Mouse (Mus musculus) MEL (cell line): Measurements from ENCODE around the gene Rnf26. TPM values are rescaled to one million over a fixed set of nuclear protein-coding genes. Genes with fewer than 3 reads are reported as not detected.

Source experiments
- DNase-seq: peaks from one replicate; pipeline ENCODE4 v3.0.0; 2011; ENCODE audit warnings: low read depth, low spot score
- H3K27ac ChIP-seq: 2 replicates; pipeline ENCODE4 v1.5.1; 2012; ENCODE audit warnings: low read depth, mild to moderate bottlenecking, control low read depth, low read length, moderate library complexity; ENCODE audit not compliant: control insufficient read depth
- H3K27me3 ChIP-seq, 2 experiments: fragments of 150-350 bp in 1 of 2; sonication (generic) in 1 of 2; 2 replicates each; pipeline ENCODE4 v1.6.1; 2012; ENCODE audit warnings: low read length in 2 of 2, mild to moderate bottlenecking in 2 of 2, improper control_type of control experiment in 1 of 2, moderate library complexity in 1 of 2; ENCODE audit not compliant: insufficient read depth in 2 of 2, control insufficient read depth in 1 of 2
- H3K36me3 ChIP-seq, 2 experiments: 2 replicates each; pipeline ENCODE4 v1.6.1; 2012 to 2014; ENCODE audit warnings: low read length in 2 of 2, improper control_type of control experiment in 1 of 2, inconsistent platforms in 1 of 2, mild to moderate bottlenecking in 1 of 2; ENCODE audit not compliant: insufficient read depth in 2 of 2, control insufficient read depth in 1 of 2
- H3K4me1 ChIP-seq, 2 experiments: fragments of 150-350 bp in 1 of 2; sonication (generic) in 1 of 2; 2 replicates each; pipeline ENCODE4 v1.6.1; 2012; ENCODE audit warnings: low read length in 2 of 2, improper control_type of control experiment in 1 of 2, mild to moderate bottlenecking in 1 of 2; ENCODE audit not compliant: insufficient read depth in 2 of 2, control insufficient read depth in 1 of 2
- H3K4me3 ChIP-seq, 2 experiments: fragments of 150-350 bp in 1 of 2; sonication (generic) in 1 of 2; 2 replicates each; pipeline ENCODE4 v1.5.1; 2012; ENCODE audit warnings: low read depth in 2 of 2, low read length in 2 of 2, mild to moderate bottlenecking in 2 of 2, moderate library complexity in 2 of 2, control low read depth in 1 of 2, improper control_type of control experiment in 1 of 2; ENCODE audit not compliant: control insufficient read depth in 1 of 2, insufficient read depth in 1 of 2
- H3K79me2 ChIP-seq: 2 replicates; pipeline ENCODE4 v1.6.1; 2012; ENCODE audit warnings: mild to moderate bottlenecking, low read length, moderate library complexity; ENCODE audit not compliant: control insufficient read depth, poor library complexity, insufficient read depth
- H3K9ac ChIP-seq: 2 replicates; pipeline ENCODE4 v1.6.1; 2012; ENCODE audit warnings: low read depth, mild to moderate bottlenecking, control low read depth, low read length, moderate library complexity; ENCODE audit not compliant: control insufficient read depth, poor library complexity, severe bottlenecking
- H3K9me3 ChIP-seq: fragments of 150-350 bp; sonication (generic); replicated peaks from 2 replicates; pipeline ENCODE4 v1.6.1; 2012; ENCODE audit warnings: mild to moderate bottlenecking, low read length, improper control_type of control experiment, moderate library complexity; ENCODE audit not compliant: insufficient read depth
- GABPA ChIP-seq: IDR thresholded peaks from 2 replicates; pipeline ENCODE4 v1.6.1; 2012; ENCODE audit warnings: low read depth, mild to moderate bottlenecking, inconsistent platforms, low read length, improper control_type of control experiment, moderate library complexity
- GATA1 ChIP-seq: IDR thresholded peaks from 2 replicates; pipeline ENCODE4 v1.6.1; 2011; ENCODE audit warnings: low read depth, low read length, improper control_type of control experiment
- HCFC1 ChIP-seq: IDR thresholded peaks from 2 replicates; pipeline ENCODE4 v1.6.1; 2012; ENCODE audit warnings: low read depth, mild to moderate bottlenecking, inconsistent platforms, low read length, improper control_type of control experiment, moderate library complexity
- KAT2A ChIP-seq: conservative IDR thresholded peaks from 2 replicates; pipeline ENCODE4 v1.6.1; 2012; ENCODE audit warnings: low read depth, low read length, improper control_type of control experiment, inconsistent platforms
- MAZ ChIP-seq: IDR thresholded peaks from 2 replicates; pipeline ENCODE4 v1.6.1; 2012; ENCODE audit warnings: low read depth, mild to moderate bottlenecking, inconsistent platforms, low read length, improper control_type of control experiment
- MEF2A ChIP-seq: IDR thresholded peaks from 2 replicates; pipeline ENCODE4 v1.6.1; 2014; ENCODE audit warnings: low read depth, mild to moderate bottlenecking, inconsistent platforms, low read length, improper control_type of control experiment; ENCODE audit not compliant: poor library complexity, insufficient replicate concordance, severe bottlenecking; ENCODE audit errors: extremely low read depth
- MYB ChIP-seq: IDR thresholded peaks from 2 replicates; pipeline ENCODE4 v1.6.1; 2011; ENCODE audit warnings: mild to moderate bottlenecking, low read depth, low read length, improper control_type of control experiment
- MYC ChIP-seq: IDR thresholded peaks from 2 replicates; pipeline ENCODE4 v1.6.1; 2011; ENCODE audit warnings: low read depth, mild to moderate bottlenecking, low read length, improper control_type of control experiment, moderate library complexity
- NELFE ChIP-seq: IDR thresholded peaks from 2 replicates; pipeline ENCODE4 v1.6.1; 2011; ENCODE audit warnings: low read depth, low read length, improper control_type of control experiment
- POLR2A ChIP-seq, 2 experiments: IDR thresholded peaks; 2 replicates each; pipeline ENCODE4 v1.6.1; 2011 to 2012; ENCODE audit warnings: low read length in 2 of 2, mild to moderate bottlenecking in 2 of 2, control low read depth in 1 of 2, improper control_type of control experiment in 1 of 2, low read depth in 1 of 2, moderate library complexity in 1 of 2; ENCODE audit not compliant: control insufficient read depth in 1 of 2, insufficient read depth in 1 of 2, poor library complexity in 1 of 2
- POLR2AphosphoS5 ChIP-seq: IDR thresholded peaks from 2 replicates; pipeline ENCODE4 v1.6.1; 2012; ENCODE audit warnings: low read depth, borderline replicate concordance, mild to moderate bottlenecking, inconsistent platforms, low read length, moderate library complexity, mixed read lengths
- RAD21 ChIP-seq: IDR thresholded peaks from 2 replicates; pipeline ENCODE4 v1.6.1; 2011; ENCODE audit warnings: mild to moderate bottlenecking, low read depth, low read length, improper control_type of control experiment
- SIN3A ChIP-seq: IDR thresholded peaks from 2 replicates; pipeline ENCODE4 v1.6.1; 2012; ENCODE audit warnings: low read length, improper control_type of control experiment, inconsistent platforms
- SMC3 ChIP-seq: IDR thresholded peaks from 2 replicates; pipeline ENCODE4 v1.6.1; 2011; ENCODE audit warnings: low read depth, low read length, improper control_type of control experiment
- TAL1 ChIP-seq: IDR thresholded peaks from 2 replicates; pipeline ENCODE4 v1.6.1; 2012; ENCODE audit warnings: mild to moderate bottlenecking, inconsistent platforms, low read length, moderate library complexity, mixed read lengths
- USF1 ChIP-seq: IDR thresholded peaks from 2 replicates; pipeline ENCODE4 v1.6.1; 2014; ENCODE audit warnings: low read depth, mild to moderate bottlenecking, inconsistent platforms, low read length, improper control_type of control experiment, moderate library complexity
- polyA plus RNA-seq, 2 experiments: library from polyadenylated mRNA; stranded (reverse) in 1 of 2; unstranded in 1 of 2; fragments of >175 nt in 1 of 2; fragments of >200 nt in 1 of 2; gene quantifications; 2 replicates each; pipeline versions ENCODE4 v1.2.1 to v1.2.4; 2012; ENCODE audit warnings: low replicate concordance in 2 of 2, low read depth in 1 of 2; ENCODE audit not compliant: insufficient read length in 2 of 2, insufficient read depth in 1 of 2, missing spikeins in 1 of 2
- total RNA-seq: library from RNA; depleted of rRNA; stranded (reverse); fragments of 300-350 nt; gene quantifications from 2 replicates; pipeline ENCODE4 v1.2.3, GENCODE M21; 2012

Gene Rnf26
- total and polyA plus RNA-seq, 3 experiments, result 14.0 to 55.1 TPM; not detected in 1

DNA sequence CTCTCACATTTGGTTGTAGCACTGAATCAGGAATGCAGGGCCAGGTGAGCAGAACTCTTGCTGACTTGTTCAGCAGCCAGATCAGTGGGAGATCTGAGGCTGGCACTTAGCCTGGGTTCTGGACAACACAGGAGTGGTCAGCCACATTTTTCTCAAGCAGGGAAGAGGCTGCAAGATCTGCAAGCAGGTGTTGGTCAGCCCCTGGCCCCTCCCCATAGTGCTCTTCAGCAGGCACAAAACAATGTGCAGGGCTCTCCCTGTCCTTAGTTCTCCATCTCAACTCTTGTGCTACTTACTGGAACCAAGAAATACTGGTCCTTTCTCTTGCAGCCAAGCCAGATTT, 31.4 kb upstream of the Rnf26 start:
- no peaks in the 10 kb centered on the region; a peak in 2 of 4 replicates for H3K36me3 ChIP-seq
- no peak for TF ChIP-seq NELFE
- no peak for DNase-seq
- no peaks in the 10 kb centered on the region for H3K79me2 ChIP-seq
- no peak overlapping the region for H3K27ac ChIP-seq
- no peak overlapping the region for H3K4me3 ChIP-seq
- no peaks in the 10 kb centered on the region for H3K27me3 ChIP-seq
- H3K4me1 ChIP-seq, result no peaks in the 10 kb centered on the region
- H3K9me3 ChIP-seq, result no peaks in the 10 kb centered on the region
- H3K9ac ChIP-seq, result no peak overlapping the region

DNA sequence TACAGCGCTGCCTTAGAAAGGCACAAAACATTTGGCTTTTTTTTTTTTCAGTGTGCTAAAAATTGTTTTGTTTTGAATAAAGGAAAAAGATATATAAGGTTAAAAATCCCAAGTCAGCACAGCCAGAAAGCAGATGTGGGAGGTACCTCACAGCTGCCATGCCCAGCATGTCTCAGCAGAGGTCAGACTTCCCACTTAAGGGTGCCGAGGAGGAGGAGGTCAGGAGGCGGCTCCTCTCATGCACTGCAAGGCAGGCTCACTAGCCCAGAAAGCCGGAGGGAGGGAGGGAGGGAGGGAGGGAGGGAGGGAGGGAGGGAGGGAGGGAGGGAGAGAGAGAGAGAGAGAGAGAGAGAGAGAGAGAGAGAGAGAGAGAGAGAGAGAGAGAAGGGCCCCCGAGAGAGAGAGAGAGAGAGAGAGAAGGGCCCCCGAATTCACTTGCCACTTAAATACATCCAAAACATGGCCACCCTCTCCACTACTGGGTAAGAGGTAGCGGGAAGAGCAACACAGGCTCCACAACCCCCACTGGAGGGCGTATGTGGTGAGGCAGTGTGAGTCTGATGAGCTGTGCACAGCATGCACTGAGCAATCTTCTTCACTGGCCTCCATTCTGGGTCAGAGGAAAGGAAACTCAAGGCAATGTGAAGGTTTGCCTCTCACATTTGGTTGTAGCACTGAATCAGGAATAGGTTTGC, 30.9 kb upstream of the Rnf26 start:
- no peak overlapping the region for H3K27ac ChIP-seq
- no peak for DNase-seq
- no peak overlapping the region for H3K4me3 ChIP-seq
- H3K9me3 ChIP-seq, result no peaks in the 10 kb centered on the region
- H3K9ac ChIP-seq, result no peak overlapping the region
- no peaks in the 10 kb centered on the region for H3K27me3 ChIP-seq
- TF ChIP-seq GATA1 (no peak), USF1 (no peak), POLR2AphosphoS5 (no peak), MEF2A (no peak), TAL1 (no peak), POLR2A (IDR thresholded peaks at IDR 0.05; ENCODE audit: control insufficient read depth in 1 of 2, insufficient read depth in 1 of 2, low read depth in 1 of 2, low read length in 2 of 2, poor library complexity in 1 of 2) (no peak)
- no peaks in the 10 kb centered on the region for H3K4me1 ChIP-seq
- no peaks in the 10 kb centered on the region for H3K79me2 ChIP-seq
- H3K36me3 ChIP-seq, result no peaks in the 10 kb centered on the region; a peak in 2 of 4 replicates

DNA sequence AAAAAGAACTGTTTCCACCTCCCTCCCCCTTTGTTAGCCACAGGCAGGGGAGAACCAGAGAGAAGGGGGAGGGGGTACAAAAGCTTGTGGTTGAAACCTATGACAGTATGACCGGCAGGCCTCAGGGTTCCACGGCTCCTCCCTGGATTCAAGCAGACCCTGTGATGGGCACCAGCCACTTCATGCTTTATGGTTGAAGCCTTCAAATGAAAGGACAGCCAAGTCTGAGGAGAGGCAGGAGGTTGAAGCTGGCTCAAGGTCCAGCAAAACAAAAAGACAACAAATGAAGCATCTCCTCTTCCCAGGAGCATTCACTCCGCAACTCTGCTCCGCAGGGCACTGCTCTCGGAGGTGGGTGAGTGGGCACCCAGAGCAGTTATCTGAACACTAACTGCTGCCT, 30.1 kb upstream of the Rnf26 start:
- H3K9me3 ChIP-seq, result no peaks in the 10 kb centered on the region
- TF ChIP-seq KAT2A (no peak), MYC (no peak), USF1 (no peak), RAD21 (no peak), SMC3 (no peak), POLR2A (IDR thresholded peaks at IDR 0.05; ENCODE audit: control insufficient read depth in 1 of 2, insufficient read depth in 1 of 2, low read depth in 1 of 2, low read length in 2 of 2, poor library complexity in 1 of 2) (no peak), GABPA (no peak), TAL1 (no peak), HCFC1 (no peak), SIN3A (no peak), MAZ (no peak), MYB (no peak)
- H3K27me3 ChIP-seq, result no peaks in the 10 kb centered on the region
- H3K36me3 ChIP-seq, result no peaks in the 10 kb centered on the region; a peak in 2 of 4 replicates
- H3K4me3 ChIP-seq, result no peak overlapping the region
- no peaks in the 10 kb centered on the region for H3K4me1 ChIP-seq
- H3K79me2 ChIP-seq, result no peaks in the 10 kb centered on the region
- H3K9ac ChIP-seq, result no peak overlapping the region
- H3K27ac ChIP-seq, result no peak overlapping the region
- DNase-seq, result no peak
